Mouse (Mus musculus): ENCODE data around the gene Smyd1.

GRCm38 (mm10) chr6:71211917-71212316 is 110.1 kb downstream of the Smyd1 start:
- TF ChIP-seq CTCF (conservative IDR thresholded peaks at IDR 0.05 in 1 of 2, IDR thresholded peaks at IDR 0.05 in 1 of 2; ENCODE audit: low read depth in 2 of 2, low read length in 2 of 2) (no peak), ZC3H11A (IDR thresholded peaks at IDR 0.05; ENCODE audit: low read depth, low read length) (no peak), POLR2A (IDR thresholded peaks at IDR 0.05; ENCODE audit: low read depth, low read length) (no peak), CHD1 (IDR thresholded peaks at IDR 0.05; ENCODE audit: low read depth, low read length) (no peak), TCF12 (IDR thresholded peaks at IDR 0.05; ENCODE audit: low read depth, low read length) (no peak), ZKSCAN1 (IDR thresholded peaks at IDR 0.05; ENCODE audit: borderline replicate concordance, low read depth, low read length) (no peak), USF1 (IDR thresholded peaks at IDR 0.05; ENCODE audit: low read depth, low read length) (no peak)
